Mouse (Mus musculus): ENCODE data around the gene Polr1c.

DNA sequence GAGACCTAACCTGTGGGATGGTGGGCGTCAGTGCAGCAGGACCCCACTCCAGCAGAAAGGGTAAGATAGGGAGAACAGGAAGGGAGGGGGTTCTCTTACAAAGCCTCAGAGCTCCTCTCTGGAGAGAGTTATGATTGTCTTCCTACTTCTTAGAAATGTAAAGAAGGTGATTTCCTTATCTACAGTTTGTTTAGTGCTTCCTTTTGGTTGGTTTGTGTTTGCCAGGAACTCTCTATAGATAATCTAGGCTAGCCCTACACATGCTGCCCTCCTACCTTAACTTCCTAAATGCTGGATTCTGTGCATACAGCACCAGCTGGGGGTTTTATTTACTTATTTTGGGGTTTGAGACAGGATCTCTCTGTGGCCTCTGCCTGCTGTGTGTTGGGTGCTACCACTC lies 11.8 kb downstream of the Polr1c start:
- TF ChIP-seq CTCF (IDR thresholded peaks at IDR 0.05; ENCODE audit: low read depth, low read length) (no peak), POLR2AphosphoS5 (IDR thresholded peaks at IDR 0.05; ENCODE audit: insufficient replicate concordance, low read depth, low read length) (no peak), GATA1 (IDR thresholded peaks at IDR 0.05; ENCODE audit: borderline replicate concordance, low read length) (no peak)
